Mouse (Mus musculus): Measurements from ENCODE around the gene a. TPM values are rescaled to one million over a fixed set of nuclear protein-coding genes. Genes with fewer than 3 reads are reported as not detected.
"Not testable (repeated sequence)": the region's sequence is repeated elsewhere in the genome, so short reads cannot be mapped to it uniquely, and the experiment has no call there.

The a gene
- total RNA-seq, 2 experiments from 2014 or later = not detected

DNA sequence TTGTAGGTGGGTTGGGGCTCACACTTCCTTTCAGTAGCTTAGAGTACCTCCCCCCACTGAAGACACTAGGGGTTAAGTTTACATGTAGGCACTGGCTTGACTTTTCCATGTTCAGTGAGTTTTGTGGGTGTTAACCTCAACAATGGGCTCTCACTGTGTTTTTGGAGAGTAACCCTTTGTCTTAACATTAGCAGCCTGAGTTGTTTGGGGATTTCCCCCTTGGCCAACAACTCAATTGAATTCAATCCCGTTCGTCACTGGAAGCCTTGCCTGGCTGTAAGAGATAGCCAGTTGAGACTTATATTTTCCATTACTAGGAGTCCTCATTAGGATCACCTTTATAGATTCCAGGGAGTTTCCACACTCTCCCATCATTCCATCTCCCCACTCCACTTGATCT, 45.3 kb downstream of the a start:
- DNase-seq = no peak

DNA sequence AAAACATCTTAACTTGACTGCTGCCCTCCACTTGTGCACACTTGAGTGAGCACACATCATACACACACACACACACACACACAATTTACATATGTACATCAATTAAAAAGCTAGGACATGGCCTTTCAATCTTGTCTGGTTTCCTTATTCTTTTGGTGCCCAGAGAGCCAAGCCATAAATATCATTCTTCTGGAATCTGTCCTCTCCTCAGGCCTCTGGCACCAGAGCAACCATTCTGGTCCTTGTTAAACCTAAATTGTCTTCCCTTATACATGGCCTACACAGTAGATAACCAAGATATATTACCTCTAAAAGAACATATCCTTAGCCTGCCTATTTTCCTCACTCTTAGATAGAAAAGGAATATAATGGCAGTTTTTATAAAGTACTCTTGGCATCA, 56.9 kb downstream of the a start:
- no peak for DNase-seq

DNA sequence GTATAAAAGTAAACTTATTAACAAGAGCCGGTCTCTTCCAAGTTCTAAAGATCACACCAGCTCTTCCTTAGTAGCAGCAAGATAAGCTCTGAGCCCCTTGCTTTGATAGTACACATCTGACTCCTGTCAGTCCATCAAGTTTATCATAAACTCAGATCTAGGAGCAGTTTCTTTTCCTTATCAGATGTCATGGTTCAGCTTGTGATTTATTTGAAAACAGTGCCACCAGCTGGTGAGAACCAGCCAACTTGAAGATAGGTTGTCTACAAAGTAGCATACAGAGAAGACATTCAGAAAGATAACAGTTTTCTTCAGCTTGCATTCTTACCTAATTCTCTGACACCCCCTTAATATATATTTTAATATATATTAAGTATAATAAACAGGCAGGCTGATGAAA, 64.2 kb downstream of the a start:
- peak; percentile 69 for DNase-seq

DNA sequence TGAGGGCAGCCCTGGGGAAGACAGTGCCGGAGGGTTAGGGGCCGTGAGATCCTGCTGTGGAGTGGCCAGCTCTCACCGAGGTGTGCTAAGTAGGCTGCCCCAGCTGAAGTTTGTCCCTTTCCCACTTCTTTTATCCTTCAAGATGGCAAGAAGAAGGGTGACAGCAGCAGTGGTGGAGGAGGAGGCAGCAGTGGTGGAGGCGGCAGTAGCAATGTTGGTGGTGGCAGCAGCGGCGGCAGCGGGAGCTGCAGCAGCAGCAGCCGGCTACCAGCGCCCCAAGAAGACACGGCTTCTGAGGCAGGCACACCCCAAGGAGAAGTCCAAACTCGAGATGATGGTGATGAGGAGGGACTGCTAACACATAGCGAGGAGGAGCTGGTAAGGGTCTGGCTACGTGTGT, 72.5 kb downstream of the a start:
- no peak for DNase-seq

DNA sequence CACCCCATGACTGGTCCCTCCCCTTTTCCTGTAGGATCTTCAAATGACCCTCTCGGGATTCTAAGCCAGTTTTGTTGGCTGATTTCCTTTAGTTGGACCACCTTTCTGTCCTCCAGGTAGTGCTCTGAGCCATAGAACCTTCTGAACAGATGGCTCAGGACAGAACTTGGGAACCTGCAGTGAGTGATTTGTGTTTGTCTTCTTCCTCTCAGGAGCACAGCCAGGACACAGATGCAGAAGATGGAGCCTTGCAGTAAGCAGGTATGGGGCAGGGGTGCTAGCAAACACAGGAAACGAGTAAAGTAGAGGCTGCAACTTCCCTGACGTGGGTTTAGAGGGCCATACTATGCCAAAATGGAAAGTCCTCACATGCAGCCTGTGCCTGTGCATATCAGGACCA, 74.5 kb downstream of the a start:
- no peak for DNase-seq

DNA sequence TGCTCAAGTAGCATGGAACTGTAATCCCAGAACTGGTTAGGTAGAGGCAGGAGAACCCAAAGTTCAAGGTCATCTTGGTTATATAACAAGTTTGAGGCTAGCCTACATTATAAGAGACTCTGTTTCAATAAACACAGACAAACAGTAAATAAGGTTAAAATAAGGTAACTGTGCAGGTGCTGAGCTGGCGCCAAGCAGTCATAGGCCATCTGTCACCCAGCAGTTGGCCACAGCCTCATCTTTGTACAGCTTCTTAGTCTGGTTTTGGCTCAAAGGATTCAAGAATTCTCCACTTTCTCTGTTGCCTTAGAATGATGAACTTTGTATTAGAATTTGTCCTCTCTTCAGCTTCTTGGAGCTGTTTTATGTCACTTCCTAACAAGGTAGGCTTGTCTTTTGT, 76.9 kb downstream of the a start:
- DNase-seq = no peak

DNA sequence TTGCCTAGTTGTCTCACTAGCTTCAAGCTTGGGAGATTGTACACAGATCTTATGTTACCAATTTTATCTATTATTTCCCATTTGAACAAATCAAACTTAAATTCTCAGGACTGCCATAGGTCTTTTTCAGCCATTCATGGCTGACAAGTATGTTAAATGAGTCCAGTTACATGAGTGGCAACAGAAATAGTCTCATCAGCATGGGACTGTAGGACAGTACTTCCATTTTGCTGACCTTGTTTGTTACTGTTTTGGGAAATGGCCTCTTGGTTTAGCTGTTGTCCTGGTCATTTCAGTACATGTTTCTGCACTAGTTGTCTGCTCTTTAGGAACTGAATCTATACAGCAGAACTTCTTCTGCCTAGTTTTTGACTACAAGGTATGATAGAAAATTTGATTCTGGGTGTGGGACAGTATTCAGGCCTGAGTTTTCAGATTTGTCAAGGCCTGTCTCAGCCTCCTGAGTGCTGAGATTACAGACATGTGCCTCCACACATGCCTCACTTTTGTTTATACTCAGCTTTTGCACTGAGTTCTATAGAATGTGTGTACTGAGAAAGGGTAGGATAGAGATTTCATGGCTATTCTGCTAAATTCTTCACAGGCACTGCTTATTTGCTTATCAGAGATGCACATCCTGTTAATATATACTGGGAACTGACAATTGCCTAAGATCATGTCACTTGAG, 78.9 kb downstream of the a start:
- DNase-seq = no peak

DNA sequence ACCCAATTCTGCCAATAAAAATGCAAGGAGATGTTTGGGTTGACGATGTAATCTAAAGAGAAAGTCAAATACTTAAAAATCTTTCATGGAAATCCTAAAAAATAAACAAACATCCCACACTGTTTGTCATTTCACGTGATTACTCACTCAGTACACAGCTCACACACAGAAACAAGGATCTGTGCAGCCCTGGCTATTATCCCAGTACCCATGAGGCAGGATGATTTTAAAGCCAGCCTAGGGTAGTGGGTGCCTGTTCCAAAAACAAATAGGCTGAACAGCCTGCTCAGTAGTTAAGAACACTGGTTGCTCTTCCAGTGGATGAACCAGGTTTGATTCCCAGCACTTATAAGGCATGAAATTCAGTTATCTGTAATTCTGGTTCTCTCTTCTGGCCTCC, 85.4 kb downstream of the a start:
- DNase-seq = no peak

DNA sequence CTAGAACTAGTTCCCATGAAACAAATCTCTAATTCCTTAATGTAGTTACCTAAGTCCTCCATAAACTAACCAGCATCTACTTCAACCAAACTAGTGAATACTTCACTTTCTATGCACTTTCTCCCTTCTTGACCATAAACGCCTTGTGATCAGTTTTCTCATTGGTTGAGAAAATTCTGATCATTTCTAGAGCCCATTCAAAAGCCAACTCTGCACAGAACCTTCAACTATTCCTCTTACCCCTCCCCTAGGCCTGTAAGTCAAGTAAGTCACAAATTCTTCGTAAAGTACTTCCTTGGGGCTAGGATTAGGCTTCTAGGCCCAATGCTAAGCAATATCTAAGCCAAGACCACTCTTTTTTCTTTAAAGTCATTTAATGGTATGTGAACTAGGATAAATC, 100.4 kb downstream of the a start:
- no peak for DNase-seq

DNA sequence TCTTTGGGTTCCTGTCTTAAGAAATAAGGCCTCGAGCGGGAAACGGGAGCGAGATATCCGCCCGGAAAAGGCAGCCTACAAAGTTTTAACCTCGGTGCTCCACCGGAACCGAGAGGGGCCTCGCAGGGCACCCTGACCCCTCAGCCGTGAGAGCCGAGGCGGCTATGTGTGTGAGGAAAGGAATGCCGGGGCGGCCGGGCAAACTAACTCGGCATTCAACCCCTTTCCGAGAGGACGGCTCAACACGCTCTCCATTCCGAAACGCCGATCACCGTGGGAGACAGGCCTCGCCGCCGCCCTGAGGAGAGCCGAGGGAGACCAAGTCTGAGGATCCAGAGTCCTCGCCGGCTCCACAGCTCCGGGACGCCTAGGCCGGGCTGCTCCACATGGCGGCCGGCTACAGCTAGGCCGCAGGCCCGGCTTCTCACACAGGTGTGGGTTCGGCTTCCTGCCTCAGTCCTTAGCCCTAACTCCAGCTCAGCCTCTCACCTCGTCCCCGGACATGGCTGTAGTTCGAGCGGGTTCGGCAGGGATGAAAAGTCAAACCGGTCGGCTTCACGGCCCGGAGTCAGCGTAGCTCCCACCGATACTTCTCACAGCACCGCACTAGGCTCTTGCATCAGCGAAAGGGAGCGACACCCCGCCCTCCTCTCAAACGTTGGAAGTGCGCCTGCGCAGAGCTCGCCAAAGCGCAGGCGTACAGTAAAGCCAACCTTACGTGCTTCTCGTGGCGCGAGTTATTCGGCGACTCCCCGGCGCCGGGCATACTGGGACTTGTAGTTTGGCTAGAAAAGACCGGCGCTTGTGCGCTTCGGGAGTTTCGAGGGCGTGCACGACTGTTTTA, 101.2 kb downstream of the a start, which contains the start of gene Eif2s2:
TSS of gene Eif2s2 (minus strand) at position 735 of the 844 bp plus-strand sequence.
- DNase-seq = peak; percentile 96

DNA sequence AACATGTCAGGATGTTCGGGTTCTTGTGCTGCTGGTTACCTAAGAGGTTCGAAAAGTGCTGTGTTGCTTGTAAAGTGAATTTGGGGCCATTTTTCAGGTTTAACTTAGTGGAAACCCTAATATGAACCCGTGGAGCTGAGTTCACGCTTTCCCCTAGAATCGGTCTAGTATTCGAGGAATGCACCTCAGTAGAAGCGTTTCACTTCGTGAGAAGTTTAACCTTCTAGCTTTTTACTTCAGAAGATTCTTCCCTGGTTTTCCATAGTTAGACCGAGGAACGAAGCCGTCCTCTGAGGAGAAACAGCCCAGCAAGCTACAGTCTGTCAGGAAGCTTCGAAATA, 101.8 kb downstream of the a start:
- DNase-seq = no peak

DNA sequence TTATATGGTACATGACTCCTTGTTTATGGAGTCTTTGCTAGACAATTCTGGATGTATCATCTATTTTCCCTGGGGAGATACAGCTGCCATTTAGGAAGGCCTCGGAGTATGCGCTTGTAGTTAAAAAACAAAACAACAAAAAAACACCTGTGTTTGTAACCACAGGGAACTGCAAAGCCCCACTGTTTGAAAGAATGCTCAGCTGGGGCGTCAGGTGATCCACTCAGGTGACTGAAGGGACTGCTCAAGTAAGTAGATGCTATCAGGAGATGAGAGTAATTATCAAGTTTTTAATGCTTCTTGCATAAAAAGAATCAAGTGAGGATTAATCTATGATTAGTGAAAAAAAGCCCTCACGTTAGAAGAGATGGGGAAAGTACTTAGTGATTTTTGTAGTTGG, 102.3 kb downstream of the a start:
- no peak for DNase-seq

DNA sequence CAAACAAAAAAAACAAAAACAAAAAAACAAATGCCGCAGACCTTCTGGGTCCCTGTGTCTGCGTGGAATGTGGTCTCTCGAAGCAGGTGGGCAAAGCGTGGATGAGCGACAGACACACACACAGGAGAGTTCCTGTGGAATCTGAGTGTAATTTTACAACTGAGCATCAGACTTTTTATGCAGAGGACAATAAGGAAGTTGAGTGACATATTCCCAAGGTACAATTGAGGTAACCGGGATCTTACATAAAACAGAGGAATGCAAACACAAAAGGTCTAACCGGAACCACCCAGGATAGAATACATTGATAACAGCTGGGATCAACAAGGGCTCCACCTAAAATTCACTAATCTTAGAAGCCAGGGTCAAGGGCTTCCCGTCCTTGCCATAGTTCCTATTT, 107.8 kb downstream of the a start:
- not testable (repeated sequence) for DNase-seq

DNA sequence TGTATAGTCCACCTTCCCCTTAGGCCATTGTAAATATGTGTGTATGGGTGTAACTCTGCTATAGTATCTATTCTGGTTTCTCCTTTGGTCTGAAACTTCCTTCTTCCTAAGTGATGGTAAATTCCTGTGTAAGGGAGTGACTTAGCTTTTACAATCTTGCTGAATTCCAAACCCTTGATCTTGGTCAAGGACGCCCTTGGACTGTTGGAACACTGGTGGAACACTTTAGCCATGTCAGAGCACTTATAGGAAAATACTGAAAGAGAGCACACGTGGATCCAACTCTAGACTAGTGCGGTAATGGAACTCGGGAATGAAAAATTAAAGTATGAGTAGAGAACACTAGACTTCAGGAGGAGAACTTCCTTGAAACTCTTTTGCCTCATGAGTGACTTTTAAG, 108.2 kb downstream of the a start:
- not testable (repeated sequence) for DNase-seq

DNA sequence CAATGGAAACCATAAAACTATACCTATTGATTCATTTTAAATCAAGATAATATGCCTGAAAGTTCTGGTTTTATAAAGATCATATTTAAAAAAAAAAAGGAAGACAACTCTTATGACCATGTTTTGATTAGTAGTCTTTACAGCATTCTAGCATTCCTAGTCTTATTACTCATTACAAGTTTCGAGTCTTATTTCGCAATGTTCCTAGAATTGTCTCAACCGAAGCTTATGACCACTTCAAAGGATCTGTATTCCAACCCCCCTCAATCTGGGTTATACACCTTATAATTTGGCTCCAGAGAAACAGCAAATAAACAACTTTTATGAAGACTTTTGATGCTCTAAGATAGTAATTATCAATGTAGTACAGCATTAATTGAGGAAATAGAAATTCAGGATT, 110.9 kb downstream of the a start:
- DNase-seq = no peak

DNA sequence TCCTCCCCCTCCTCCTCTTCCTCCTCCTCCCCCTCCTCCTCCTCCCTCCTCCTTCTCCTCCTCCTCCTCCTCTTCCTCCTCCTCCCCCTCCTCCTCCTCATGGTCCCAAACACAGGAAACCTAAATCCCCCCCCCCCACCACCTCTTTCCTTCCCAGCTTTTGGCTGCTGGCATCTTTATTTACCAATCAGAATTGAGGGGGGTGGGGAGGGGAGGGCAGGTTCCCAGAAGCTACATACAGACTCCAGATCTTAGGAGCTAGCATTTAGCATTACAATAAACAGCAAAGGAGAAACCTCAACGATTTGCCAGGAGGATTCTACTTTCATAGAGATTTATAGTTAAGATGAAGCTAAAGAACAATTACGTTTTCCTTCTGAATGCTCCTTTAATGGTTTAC, 114.6 kb downstream of the a start:
- no peak for DNase-seq

DNA sequence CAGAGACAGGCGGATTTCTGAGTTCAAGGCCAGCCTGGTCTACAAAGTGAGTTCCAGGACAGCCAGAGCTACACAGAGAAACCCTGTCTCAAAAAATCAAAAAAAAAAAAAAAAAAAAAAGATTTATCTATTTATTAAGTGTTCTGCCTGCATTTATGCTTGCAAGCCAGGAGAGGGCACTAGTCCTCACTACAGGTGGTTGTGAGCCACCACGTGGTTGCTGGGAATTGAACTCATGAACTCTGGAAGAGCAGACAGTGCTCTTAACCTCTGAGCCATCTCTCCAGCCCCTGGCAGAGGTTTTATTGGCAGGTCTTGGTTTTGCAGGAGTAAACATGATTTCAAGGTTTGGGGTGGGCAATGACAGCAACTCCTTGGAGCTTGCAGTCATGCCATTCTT, 117.0 kb downstream of the a start:
- DNase-seq = not testable (repeated sequence)

DNA sequence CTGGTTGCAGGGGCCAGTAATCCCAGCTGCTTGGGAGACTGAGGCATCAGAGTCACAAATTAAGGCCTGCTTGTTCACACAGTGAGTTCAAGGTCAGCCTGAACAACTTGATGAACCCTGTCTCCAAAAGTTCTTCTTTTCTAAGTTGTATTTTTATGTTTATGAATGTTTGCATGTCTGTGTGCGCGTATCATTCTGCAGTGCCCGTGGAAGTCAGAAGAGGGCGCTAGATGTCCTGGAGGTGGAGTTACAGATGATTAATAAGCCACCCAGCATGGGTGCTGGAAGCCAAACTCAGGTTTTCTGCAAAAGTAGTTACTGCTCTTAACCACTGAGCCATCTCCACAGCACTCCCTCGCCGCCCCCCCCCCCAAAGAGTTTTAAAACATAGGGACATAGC, 118.6 kb downstream of the a start:
- no peak for DNase-seq

DNA sequence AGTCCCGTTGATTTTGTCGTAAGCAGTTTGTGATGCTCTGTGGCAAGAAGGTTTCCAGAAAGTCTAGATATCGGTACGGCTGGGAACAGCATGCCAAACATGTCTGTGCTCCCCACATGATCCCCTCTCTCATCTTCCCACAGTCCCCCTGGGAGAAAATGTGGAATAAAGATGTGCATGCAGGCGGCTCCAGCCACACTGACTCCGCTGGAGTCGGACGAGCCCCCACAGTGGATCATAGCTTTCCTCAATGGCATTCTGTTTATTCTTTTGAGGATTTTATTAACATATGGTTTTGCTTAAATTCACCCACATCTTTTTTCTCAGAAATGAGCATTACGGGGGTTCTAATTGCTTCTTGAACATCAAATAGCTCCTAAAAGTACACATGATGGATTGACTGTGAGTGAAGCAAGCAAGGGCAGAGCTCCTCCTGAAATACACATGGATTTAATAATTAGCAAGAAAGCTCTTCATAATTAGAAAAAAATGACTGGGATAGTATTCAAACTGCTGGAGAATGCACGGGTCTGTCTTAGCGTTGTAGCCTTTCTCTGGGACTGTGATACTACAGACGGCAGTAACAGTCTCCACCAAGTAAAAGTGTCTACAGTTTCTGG, 124.8 kb downstream of the a start:
- DNase-seq = no peak

DNA sequence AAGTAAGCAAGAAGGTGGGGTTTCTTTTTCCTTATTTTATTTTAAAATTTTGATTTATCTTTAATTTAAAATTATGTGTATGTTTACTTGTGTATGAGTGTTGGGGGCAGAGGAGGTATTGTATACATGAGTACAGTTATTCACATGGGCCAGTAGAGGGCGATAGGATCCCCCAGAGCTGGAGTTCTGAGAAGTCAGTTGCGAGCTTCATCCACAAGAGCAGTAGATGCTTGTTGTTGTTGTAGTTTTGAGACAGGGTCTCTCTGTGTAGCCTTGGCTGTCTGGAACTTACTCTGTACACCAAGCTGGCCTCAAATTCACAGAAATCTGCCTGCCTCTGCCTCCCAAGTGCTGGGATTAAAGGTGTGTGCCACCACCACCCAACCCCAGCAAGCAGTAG, 125.3 kb downstream of the a start:
- peak; percentile 12 for DNase-seq

DNA sequence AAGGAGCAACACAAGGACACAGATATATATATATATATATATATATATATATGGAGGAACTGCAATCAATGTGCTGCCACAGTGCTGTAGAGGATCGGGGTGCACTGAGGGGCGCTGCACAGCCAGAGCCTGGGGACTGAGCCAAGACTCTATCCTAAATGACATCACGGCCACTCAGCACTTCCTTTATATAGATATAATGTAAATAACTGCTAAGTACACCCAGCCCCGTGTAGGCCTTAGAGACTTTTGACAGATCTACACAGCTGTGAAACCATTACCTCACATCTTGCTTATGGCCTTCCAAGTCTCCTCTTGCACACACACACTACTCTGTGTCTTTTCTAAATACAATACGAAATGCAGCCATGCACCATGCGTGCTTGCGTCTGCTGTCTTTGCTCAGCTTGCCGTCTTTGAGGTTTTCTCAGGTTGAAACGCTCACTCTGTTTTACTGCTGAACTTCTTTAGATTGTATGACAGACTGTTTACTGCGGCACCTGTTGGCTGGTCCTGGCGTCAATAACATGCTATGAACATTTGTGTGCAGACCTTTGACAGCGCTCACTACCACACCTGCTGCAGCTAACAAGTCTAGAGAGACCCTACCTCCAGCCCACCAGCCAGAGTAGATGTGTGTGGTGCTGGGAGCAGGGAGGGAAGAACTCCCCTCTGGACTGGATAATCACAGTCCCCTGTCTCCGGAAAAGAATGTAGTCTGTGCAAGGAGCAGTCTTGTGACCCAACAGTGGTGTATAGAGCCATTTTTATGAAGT, 126.9 kb downstream of the a start:
- DNase-seq = no peak

DNA sequence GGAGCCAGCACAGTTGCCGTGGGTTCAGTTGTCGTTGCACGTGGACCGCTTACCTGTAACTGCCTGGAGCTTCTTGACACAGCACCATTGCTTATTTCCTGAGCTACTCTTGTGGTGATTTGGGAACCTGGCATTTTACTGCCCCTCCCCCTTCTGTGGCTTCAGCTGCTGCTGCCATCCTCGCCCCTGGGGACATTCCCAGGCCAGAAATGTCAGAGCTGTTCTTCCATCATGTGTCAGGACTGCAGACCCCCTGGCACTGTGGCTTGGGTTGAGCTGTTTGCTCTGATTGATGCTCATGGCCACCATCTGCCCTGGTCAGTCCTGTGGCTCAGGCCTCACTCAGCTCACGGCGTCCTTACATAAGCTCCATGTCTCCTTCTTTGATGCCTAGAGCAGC, 129.7 kb downstream of the a start:
- no peak for DNase-seq

DNA sequence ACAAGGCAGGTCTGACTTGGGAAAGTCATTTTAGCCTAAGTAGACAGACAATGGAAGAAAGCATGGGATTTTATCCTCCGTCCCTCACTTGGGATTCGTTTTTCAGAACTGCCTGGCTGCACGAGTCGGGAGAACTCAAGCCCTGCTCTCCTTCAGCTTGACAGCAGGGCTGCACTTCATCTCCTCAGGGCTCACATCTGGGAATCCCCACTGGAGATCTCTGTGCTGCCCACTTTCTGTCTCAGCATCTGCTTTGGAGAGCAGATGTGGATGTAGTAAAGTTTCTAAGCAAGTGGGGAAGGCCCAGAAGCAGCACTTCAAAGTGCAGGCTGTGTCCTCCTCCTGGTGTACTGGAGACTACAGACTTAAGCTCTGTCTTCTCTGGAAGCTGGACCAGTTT, 130.9 kb downstream of the a start:
- not testable (repeated sequence) for DNase-seq

All from adrenal gland, postnatal 10 days (tissue).